Mouse (Mus musculus): ENCODE measurements around the gene Pced1a. TPM values are rescaled to one million over a fixed set of nuclear protein-coding genes. Genes with fewer than 3 reads are reported as not detected.

Gene Pced1a
- polyA plus RNA-seq, 1 experiment from 2014 or later, result 9.6 TPM

DNA sequence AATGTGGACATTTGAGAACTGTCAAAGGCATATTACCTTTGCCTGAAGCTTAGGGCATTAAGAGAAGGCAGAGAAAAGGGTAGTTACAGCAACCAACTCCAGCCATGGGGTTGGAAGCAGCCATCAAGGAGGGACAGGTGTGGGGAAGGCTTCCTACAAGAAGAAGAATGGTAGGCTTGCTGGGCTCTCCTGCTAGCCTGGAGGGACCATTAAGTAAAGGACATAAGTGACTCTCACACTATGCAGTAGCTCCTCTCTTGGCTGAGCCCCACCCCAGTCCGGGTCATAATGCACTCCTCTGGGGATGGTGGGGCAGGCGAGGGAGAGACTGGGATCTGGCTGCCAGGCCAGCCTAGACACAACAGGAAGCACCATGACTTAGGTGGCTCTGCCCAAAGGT lies 18.3 kb downstream of the Pced1a start, which contains the start of gene Tmem239:
Gene Tmem239, plus strand, starts transcription at position 301 of the 400 bp plus-strand sequence.
- no peaks in the 10 kb centered on the region for H3K27me3 ChIP-seq (ENCODE audit: control insufficient read depth, insufficient read depth, low read length)
- no peak within 1 kb of the TSS for H3K9ac ChIP-seq (ENCODE audit: low read length)
- H3K4me3 ChIP-seq (ENCODE audit: low read depth, low read length), result no peak within 1 kb of the TSS
- DNase-seq (ENCODE audit: low spot score) (no peak), ATAC-seq (replicated peaks; ENCODE audit: low FRiP score) (no peak)
- H3K36me3 ChIP-seq (ENCODE audit: control insufficient read depth, insufficient read depth, low read length), result no peaks in the 10 kb centered on the region
- WGBS, result 73% methylated on average over 2 of the region's 2 CpGs
- H3K4me1 ChIP-seq (replicated peaks; ENCODE audit: control insufficient read depth, insufficient read depth, low read length), result no peaks in the 10 kb centered on the region
- H3K27ac ChIP-seq (ENCODE audit: low read depth, low read length), result no peak within 1 kb of the TSS
- H3K4me2 ChIP-seq (ENCODE audit: low read depth, low read length, severe bottlenecking), result no peak within 1 kb of the TSS
- H3K9me3 ChIP-seq (ENCODE audit: control insufficient read depth, low read length), result no peaks in the 10 kb centered on the region

DNA sequence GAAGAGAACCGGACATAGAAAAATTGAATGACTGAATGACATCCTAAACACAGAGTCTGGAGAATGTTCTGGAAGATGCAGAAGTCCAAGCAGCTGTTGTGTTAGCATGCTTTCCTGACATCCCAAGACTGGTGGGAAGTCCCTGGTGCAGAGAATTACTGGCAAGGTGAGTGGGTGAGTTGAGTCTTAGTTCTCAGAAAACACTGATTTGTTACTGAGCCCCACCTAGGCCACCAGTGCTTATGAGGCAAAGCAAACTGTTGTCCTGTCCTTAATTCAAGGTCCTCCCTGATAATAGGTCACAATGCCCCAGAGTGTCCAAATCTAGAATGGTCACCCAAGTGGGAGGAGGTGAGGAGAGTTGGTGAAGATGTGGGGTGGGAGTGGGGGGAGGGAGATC lies 19.6 kb downstream of the Pced1a start, which contains the start of the genes Gm28372 and 1700020A23Rik:
Gene Gm28372, plus strand, starts transcription at position 301 of the 400 bp plus-strand sequence.
Gene 1700020A23Rik, plus strand, starts transcription at position 321 of the 400 bp plus-strand sequence.
- Histone ChIP-seq H3K9ac (ENCODE audit: low read length) (no peak within 1 kb of the TSS), H3K4me3 (ENCODE audit: low read depth, low read length) (no peak within 1 kb of the TSS), H3K9me3 (ENCODE audit: control insufficient read depth, low read length) (no peaks in the 10 kb centered on the region), H3K4me2 (ENCODE audit: low read depth, low read length, severe bottlenecking) (no peak within 1 kb of the TSS), H3K36me3 (ENCODE audit: control insufficient read depth, insufficient read depth, low read length) (no peaks in the 10 kb centered on the region), H3K27ac (ENCODE audit: low read depth, low read length) (no peak within 1 kb of the TSS), H3K4me1 (replicated peaks; ENCODE audit: control insufficient read depth, insufficient read depth, low read length) (no peaks in the 10 kb centered on the region), H3K27me3 (ENCODE audit: control insufficient read depth, insufficient read depth, low read length) (no peaks in the 10 kb centered on the region)
- WGBS, result 92% methylated on average over 1 of the region's 1 CpGs
- DNase-seq (ENCODE audit: low spot score) (no peak), ATAC-seq (replicated peaks; ENCODE audit: low FRiP score) (no peak)

DNA sequence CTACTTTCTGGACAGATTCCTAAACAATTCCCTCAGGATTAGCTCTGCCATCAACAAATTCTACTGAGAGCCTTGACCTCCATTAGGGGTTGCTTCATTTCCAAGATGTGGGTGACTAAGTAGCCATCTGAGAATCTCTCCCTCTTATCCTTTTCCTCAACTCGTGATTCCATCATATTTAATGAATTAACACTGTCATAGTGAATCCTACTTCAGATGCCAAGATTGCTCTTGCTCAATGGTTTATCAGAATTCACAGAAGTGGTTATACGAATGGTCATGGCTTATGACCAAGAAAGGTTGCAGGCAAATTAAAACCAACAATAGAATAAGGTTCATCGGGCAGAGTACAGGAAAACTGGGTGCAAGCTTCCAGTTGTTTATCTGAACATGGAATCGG lies 22.6 kb downstream of the Pced1a start:
- no peak for DNase-seq (ENCODE audit: low spot score)
- H3K9ac ChIP-seq (ENCODE audit: low read length), result no peak overlapping the region
- H3K36me3 ChIP-seq (ENCODE audit: control insufficient read depth, insufficient read depth, low read length), result no peaks in the 10 kb centered on the region
- 86% methylated on average over 4 of the region's 4 CpGs for WGBS
- H3K9me3 ChIP-seq (ENCODE audit: control insufficient read depth, low read length), result no peaks in the 10 kb centered on the region
- no peak overlapping the region for H3K4me3 ChIP-seq (ENCODE audit: low read depth, low read length)
- H3K4me1 ChIP-seq (replicated peaks; ENCODE audit: control insufficient read depth, insufficient read depth, low read length), result peaks cover 3% of the 10 kb centered on the region
- H3K27me3 ChIP-seq (ENCODE audit: control insufficient read depth, insufficient read depth, low read length), result no peaks in the 10 kb centered on the region
- no peak overlapping the region for H3K4me2 ChIP-seq (ENCODE audit: low read depth, low read length, severe bottlenecking)
- no peak for ATAC-seq (replicated peaks; ENCODE audit: low FRiP score)
- no peak overlapping the region for H3K27ac ChIP-seq (ENCODE audit: low read depth, low read length)

DNA sequence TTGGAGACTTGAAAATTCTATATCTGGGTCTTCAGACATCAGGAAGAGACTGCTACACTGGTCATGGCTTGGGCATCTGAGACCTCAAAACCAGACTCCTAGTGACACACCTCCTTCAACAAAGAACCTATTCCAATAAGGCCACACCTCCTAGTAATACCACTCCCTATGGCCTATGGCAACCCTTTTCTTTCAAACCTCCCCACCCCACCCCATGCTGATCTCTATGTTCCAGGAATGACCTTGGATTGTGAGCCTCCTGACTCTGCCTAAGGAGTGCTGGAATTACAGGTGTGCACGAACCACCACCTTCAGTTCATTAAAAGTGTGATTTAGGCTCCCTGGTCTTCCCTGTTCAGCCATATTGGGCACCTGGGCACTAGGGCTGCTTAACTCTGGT lies 24.5 kb downstream of the Pced1a start:
- DNase-seq (ENCODE audit: low spot score) (no peak), ATAC-seq (replicated peaks; ENCODE audit: low FRiP score) (no peak)
- Histone ChIP-seq H3K4me2 (ENCODE audit: low read depth, low read length, severe bottlenecking) (no peak overlapping the region), H3K9ac (ENCODE audit: low read length) (no peak overlapping the region), H3K36me3 (ENCODE audit: control insufficient read depth, insufficient read depth, low read length) (no peaks in the 10 kb centered on the region), H3K4me1 (replicated peaks; ENCODE audit: control insufficient read depth, insufficient read depth, low read length) (peaks cover 8% of the 10 kb centered on the region), H3K9me3 (ENCODE audit: control insufficient read depth, low read length) (no peaks in the 10 kb centered on the region), H3K27me3 (ENCODE audit: control insufficient read depth, insufficient read depth, low read length) (no peaks in the 10 kb centered on the region), H3K4me3 (ENCODE audit: low read depth, low read length) (no peak overlapping the region), H3K27ac (ENCODE audit: low read depth, low read length) (no peak overlapping the region)
- WGBS, result 98% methylated on average over 1 of the region's 1 CpGs

DNA sequence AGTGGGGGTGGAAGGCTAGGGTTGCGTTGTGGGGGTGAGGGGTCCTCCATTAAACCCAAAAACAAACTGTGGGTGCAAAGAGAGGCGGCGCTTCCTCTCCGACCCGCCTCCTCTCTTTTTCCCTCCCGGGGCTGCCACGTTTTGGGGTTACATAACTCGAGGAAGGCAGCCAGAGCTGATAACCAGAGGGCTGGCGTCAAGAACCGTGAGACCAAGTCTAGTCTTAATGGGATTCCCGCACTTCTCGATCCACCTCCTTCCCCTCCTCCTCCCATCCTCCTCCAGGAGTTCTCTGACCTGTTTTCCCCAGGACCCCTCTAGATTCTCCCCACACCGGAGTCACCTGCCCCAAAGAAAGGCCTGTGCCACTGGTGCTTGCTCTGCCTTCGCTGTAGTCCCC lies 26.4 kb downstream of the Pced1a start:
- DNase-seq (ENCODE audit: low spot score) (no peak), ATAC-seq (replicated peaks; ENCODE audit: low FRiP score) (no peak)
- Histone ChIP-seq H3K36me3 (ENCODE audit: control insufficient read depth, insufficient read depth, low read length) (no peaks in the 10 kb centered on the region; the same call in 1 of the 2 replicates), H3K4me1 (replicated peaks; ENCODE audit: control insufficient read depth, insufficient read depth, low read length) (peaks cover 8% of the 10 kb centered on the region), H3K9me3 (ENCODE audit: control insufficient read depth, low read length) (no peaks in the 10 kb centered on the region), H3K27ac (ENCODE audit: low read depth, low read length) (no peak overlapping the region), H3K9ac (ENCODE audit: low read length) (peak overlapping the region; percentile 75), H3K27me3 (ENCODE audit: control insufficient read depth, insufficient read depth, low read length) (no peaks in the 10 kb centered on the region), H3K4me3 (ENCODE audit: low read depth, low read length) (peak overlapping the region; percentile 52), H3K4me2 (ENCODE audit: low read depth, low read length, severe bottlenecking) (peak overlapping the region; percentile 93)
- 15% methylated on average over 14 of the region's 14 CpGs for WGBS

DNA sequence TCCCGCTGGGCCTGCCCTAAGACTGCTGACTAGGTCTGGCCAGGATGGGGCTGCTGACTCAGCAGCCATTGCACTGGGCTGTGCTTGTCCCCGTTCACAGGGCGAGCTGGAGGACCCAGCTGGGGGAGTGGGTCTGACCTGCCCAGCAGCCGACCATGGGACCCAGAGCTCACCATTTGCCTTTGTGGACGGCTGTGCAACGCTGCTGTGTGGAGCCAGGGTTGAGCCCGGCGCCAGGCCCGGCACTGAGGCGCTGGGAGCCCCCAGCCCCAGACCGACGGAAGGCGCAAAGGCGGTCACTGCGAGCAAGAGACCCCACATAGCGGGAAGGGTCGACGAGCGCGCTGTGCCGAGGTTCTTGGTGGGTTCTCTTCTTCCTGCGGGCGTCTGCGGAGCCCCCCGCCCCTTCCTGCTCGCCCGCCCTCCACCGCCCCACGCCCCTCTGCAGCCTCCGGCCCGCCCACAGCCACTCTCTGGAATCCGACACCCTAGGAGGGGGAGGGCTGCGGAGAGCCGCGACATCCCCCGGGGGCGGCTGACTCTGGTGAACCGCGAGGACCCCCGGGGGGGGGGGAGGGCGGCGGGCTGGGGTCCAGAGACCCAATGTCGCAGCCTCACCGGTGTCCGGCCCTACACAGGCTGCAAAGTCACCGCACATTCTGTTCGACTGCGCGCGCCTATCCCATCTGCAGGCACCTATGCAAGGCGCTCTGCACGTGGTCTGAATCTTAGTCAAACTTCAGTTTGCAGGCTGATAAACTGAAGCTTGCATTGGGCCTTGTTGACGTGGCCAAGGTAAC lies 27.1 kb downstream of the Pced1a start, which contains the start of gene Cpxm1:
Gene Cpxm1, minus strand, starts transcription at position 389 of the 800 bp plus-strand sequence.
- H3K9ac ChIP-seq (ENCODE audit: low read length), result peak within 1 kb of the TSS; percentile 75
- ATAC-seq (replicated peaks; ENCODE audit: low FRiP score) (peak; percentile 89), DNase-seq (ENCODE audit: low spot score) (peak; percentile 83)
- no peaks in the 10 kb centered on the region; the same call in 1 of the 2 replicates for H3K36me3 ChIP-seq (ENCODE audit: control insufficient read depth, insufficient read depth, low read length)
- H3K4me2 ChIP-seq (ENCODE audit: low read depth, low read length, severe bottlenecking), result peak within 1 kb of the TSS; percentile 93
- peaks cover 8% of the 10 kb centered on the region for H3K4me1 ChIP-seq (replicated peaks; ENCODE audit: control insufficient read depth, insufficient read depth, low read length)
- H3K9me3 ChIP-seq (ENCODE audit: control insufficient read depth, low read length), result no peaks in the 10 kb centered on the region
- WGBS, result under 1% methylated on average over 49 of the region's 53 CpGs
- H3K27ac ChIP-seq (ENCODE audit: low read depth, low read length), result no peak within 1 kb of the TSS
- H3K4me3 ChIP-seq (ENCODE audit: low read depth, low read length), result peak within 1 kb of the TSS; percentile 52
- H3K27me3 ChIP-seq (ENCODE audit: control insufficient read depth, insufficient read depth, low read length), result no peaks in the 10 kb centered on the region

DNA sequence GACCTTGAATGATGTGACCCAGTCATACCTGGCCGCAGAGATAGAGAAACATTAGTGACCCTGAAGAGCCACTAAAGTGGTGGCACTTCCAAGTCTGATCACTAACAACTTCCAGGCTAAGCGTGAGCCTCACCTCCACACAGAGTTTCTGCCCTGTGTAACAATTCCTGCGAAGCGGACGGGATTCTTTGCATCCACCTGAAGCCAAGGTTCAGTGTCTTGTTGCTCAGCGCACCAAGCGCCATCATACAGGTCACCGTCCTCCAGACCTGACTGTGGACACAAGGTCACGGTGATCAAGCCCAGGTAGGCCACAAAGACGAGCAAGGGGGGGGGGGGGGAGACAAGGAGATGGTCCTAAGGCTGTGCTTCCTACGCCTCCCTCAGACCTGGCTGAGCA lies 28.8 kb downstream of the Pced1a start:
- H3K4me3 ChIP-seq (ENCODE audit: low read depth, low read length), result no peak overlapping the region
- H3K4me2 ChIP-seq (ENCODE audit: low read depth, low read length, severe bottlenecking), result no peak overlapping the region
- DNase-seq (ENCODE audit: low spot score) (no peak), ATAC-seq (replicated peaks; ENCODE audit: low FRiP score) (no peak)
- H3K9me3 ChIP-seq (ENCODE audit: control insufficient read depth, low read length), result no peaks in the 10 kb centered on the region
- H3K9ac ChIP-seq (ENCODE audit: low read length), result no peak overlapping the region
- WGBS, result 93% methylated on average over 11 of the region's 11 CpGs
- H3K27me3 ChIP-seq (ENCODE audit: control insufficient read depth, insufficient read depth, low read length), result no peaks in the 10 kb centered on the region
- H3K27ac ChIP-seq (ENCODE audit: low read depth, low read length), result no peak overlapping the region
- no peaks in the 10 kb centered on the region; the same call in 1 of the 2 replicates for H3K36me3 ChIP-seq (ENCODE audit: control insufficient read depth, insufficient read depth, low read length)
- peaks cover 8% of the 10 kb centered on the region for H3K4me1 ChIP-seq (replicated peaks; ENCODE audit: control insufficient read depth, insufficient read depth, low read length)

DNA sequence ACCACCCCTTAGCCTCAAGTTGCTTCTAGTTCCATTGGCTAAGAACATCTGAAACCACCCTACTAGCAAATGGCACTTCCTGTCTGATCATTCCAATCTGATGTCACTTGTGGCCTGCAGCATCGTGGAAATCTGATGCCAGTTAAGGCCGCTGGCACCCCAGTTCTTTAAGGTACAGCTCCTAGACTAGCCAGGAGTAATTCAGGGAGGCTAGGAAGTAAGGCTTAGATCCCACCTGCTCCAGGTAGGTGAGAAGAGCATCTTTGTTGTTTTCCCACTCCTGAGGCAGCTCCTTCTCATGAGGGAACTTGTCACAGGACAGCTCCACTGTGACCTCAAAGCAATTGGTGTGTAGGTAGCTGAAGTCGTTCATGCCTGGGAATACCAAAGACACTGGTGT lies 31.7 kb downstream of the Pced1a start:
- H3K9me3 ChIP-seq (ENCODE audit: control insufficient read depth, low read length), result no peaks in the 10 kb centered on the region
- no peaks in the 10 kb centered on the region; the same call in 1 of the 2 replicates for H3K36me3 ChIP-seq (ENCODE audit: control insufficient read depth, insufficient read depth, low read length)
- H3K9ac ChIP-seq (ENCODE audit: low read length), result no peak overlapping the region
- H3K27me3 ChIP-seq (ENCODE audit: control insufficient read depth, insufficient read depth, low read length), result no peaks in the 10 kb centered on the region
- H3K27ac ChIP-seq (ENCODE audit: low read depth, low read length), result no peak overlapping the region
- DNase-seq (ENCODE audit: low spot score) (no peak), ATAC-seq (replicated peaks; ENCODE audit: low FRiP score) (no peak)
- peaks cover 8% of the 10 kb centered on the region for H3K4me1 ChIP-seq (replicated peaks; ENCODE audit: control insufficient read depth, insufficient read depth, low read length)
- 94% methylated on average over 3 of the region's 3 CpGs for WGBS
- no peak overlapping the region for H3K4me3 ChIP-seq (ENCODE audit: low read depth, low read length)
- H3K4me2 ChIP-seq (ENCODE audit: low read depth, low read length, severe bottlenecking), result no peak overlapping the region

All from forebrain, embryonic 11.5 days (tissue).